In genomic region chr3:87379641-87380315, GRCm38 (mm10) we compare ENCODE assay signal across 11 mouse cellular contexts. TPM values are rescaled to one million over a fixed set of nuclear protein-coding genes. Genes with fewer than 3 reads are reported as not detected.
A peak's percentile ranks its signal among the peaks of the same experiment; 100 is the strongest.
DNase-seq lines count a peak whose midpoint lies in the region.
"Not testable (repeated sequence)": the region's sequence is repeated elsewhere in the genome, so short reads cannot be mapped to it uniquely, and the experiment has no call there.
"Had no signal": no experiment of that assay in that cellular context is flagged by ENCODE, and none has a peak within 500 bp of the region (broad histone marks: within the 10 kb centered on the region; RNA-seq: fewer than 3 reads in every experiment).

No protein-coding gene starts in this region.

- DNase-seq in B cell, adult 2 months = peak; percentile 81 to 86
- DNase-seq in adrenal gland, postnatal 10 days = peak; percentile 18
- DNase-seq in heart, adult 11 months = peak; percentile 79
- peak; percentile 28 for DNase-seq in lung, postnatal 25 days (ENCODE audit: low spot score)
- DNase-seq in spleen, adult 18-20 months = peak; percentile 68 to 69
- peak; percentile 15 to 42 for DNase-seq in spleen, postnatal 14 days (ENCODE audit: low spot score in 2 of 2)
- DNase-seq in splenic B cell, adult 2 months (ENCODE audit: low read depth, low spot score) = peak; percentile 79

- not testable (repeated sequence) for H3K27me3 ChIP-seq in splenic B cell, adult 2 months (ENCODE audit: control insufficient read depth, insufficient read depth, low read length, poor library complexity, severe bottlenecking)

- peaks cover 11% of the 10 kb centered on the region for H3K36me3 ChIP-seq in splenic B cell, adult 2 months (ENCODE audit: control insufficient read depth, insufficient read depth, low read length, poor library complexity, severe bottlenecking)

RNA-seq across cellular contexts. Expression of gene Fcrl1, which starts 3.6 kb away (rescaled TPM):
- total RNA-seq in adrenal gland, postnatal 10 days (2021) = 1 to 10 TPM; 1.8 to 1.9 TPM
- total RNA-seq: forebrain, postnatal 0 days had no signal

RNA-seq across cellular contexts. Expression of gene Cd5l, which starts 22.1 kb away (rescaled TPM):
- 10 to 100 TPM in 1 of 2 experiments, 1 to 10 TPM in 1; 6.0 to 13.9 TPM for total RNA-seq in adrenal gland, postnatal 10 days (2021)
- total RNA-seq: forebrain, postnatal 0 days had no signal

RNA-seq across cellular contexts. Expression of gene Fcrl5, which starts 55.8 kb away (rescaled TPM):
- total RNA-seq in adrenal gland, postnatal 10 days (2021) = not detected
- total RNA-seq: adrenal gland, adult 18-20 months; adrenal gland, adult 8-10 months; adrenal gland, postnatal 36 days; forebrain, postnatal 0 days had no signal

Comparison
In these comparisons a context has a peak if more than half of its experiments do, and no peak if none do; other contexts are left out.
1. Peak in every context shown above with its lines: DNase-seq.
2. DNase-seq: peak in every context shown above with its lines; median percentile 84 in B cell, adult 2 months; 79 in heart, adult 11 months; 79 in splenic B cell, adult 2 months; 68 in spleen, adult 18-20 months; 28 in spleen, postnatal 14 days; 28 in lung, postnatal 25 days; 18 in adrenal gland, postnatal 10 days.